Mouse (Mus musculus) urinary bladder, postnatal 25 days (tissue): ENCODE data around the gene Hoxa2.

Experiments used
- DNase-seq: peaks from one replicate; pipeline ENCODE4 v3.0.0; 2022; ENCODE audit warnings: low spot score

Hoxa2 gene

DNA sequence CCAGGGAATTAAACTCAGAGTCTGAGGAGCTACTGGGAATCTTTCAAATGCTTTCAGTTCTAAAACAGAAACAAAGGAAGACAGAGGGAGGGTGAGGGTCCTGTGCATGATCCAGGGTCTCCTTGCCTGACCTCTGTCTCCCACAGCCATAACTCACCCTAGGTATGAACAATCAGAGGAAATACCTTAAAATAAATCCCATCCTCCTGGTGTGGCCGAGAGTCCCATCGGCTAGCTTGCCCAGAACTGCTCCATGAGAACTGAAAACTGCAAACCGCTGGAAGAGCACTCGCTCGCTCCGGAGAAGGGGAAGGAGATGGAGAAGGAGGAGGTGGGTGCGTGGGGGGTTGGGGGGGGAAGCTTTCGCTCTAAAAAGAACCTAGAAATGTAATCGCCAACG lies 15.1 kb upstream of the Hoxa2 start:
- no peak for DNase-seq

- DNase-seq, result no peak
These were observed 14.5 kb upstream of the Hoxa2 start for GRCm38 (mm10) chr6:52178918-52179665.

- DNase-seq, result no peak
These were observed 13.2 kb upstream of the Hoxa2 start for GRCm38 (mm10) chr6:52177806-52178205.

- DNase-seq, result no peak
These were observed 12.6 kb upstream of the Hoxa2 start, which contains the start of gene 5730596B20Rik for GRCm38 (mm10) chr6:52177061-52177735. Gene 5730596B20Rik, plus strand, starts transcription at chr6:52177498.

- DNase-seq, result no peak
These were observed 11.8 kb upstream of the Hoxa2 start for GRCm38 (mm10) chr6:52176391-52176790.

- DNase-seq, result no peak
These were observed 11.2 kb upstream of the Hoxa2 start for GRCm38 (mm10) chr6:52175864-52176263.

- no peak for DNase-seq
These were observed 10.5 kb upstream of the Hoxa2 start for GRCm38 (mm10) chr6:52174968-52175751.

DNA sequence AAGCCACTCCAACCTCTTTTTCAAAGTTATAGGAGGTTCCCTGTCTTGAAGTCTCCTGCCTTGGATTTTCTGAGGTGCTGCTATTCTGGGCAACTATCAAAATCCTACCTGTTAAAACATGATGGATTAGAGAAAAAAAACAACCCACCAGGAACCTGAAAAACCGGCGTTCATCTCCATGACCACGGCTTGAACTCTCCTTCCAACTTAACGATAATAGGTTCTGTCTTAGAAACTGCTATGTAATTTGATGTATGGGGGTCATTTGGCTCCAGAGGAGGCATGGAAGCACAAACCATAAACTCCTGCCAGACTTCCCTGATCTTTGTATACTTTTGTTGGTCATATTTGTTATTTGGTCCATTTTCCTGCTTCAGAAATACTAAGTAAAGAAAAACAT lies 9.0 kb upstream of the Hoxa2 start:
- no peak for DNase-seq

- peak; percentile 78 for DNase-seq
These were observed 7.9 kb upstream of the Hoxa2 start for GRCm38 (mm10) chr6:52172501-52172900.

GRCm38 (mm10) chr6:52171938-52172337 lies 7.3 kb upstream of the Hoxa2 start:
- no peak for DNase-seq

GRCm38 (mm10) chr6:52171331-52171730 lies 6.7 kb upstream of the Hoxa2 start:
- DNase-seq, result no peak

DNA sequence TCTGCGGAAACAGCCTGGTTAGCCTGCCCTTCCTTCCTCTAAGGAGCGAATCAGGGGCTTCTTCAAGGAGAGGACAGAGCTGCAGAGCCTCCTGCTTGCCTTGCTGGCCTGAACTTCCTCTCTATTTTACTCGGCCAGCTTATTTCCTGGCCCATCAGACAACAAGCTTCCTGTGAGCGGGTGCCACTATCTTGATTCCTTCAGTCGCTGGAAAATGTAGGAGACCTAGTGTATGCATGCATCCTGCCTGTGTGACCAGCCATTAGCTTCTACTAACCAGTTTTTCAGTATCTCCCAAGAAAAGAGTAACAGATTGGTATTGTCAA lies 6.2 kb upstream of the Hoxa2 start:
- DNase-seq, result no peak

DNA sequence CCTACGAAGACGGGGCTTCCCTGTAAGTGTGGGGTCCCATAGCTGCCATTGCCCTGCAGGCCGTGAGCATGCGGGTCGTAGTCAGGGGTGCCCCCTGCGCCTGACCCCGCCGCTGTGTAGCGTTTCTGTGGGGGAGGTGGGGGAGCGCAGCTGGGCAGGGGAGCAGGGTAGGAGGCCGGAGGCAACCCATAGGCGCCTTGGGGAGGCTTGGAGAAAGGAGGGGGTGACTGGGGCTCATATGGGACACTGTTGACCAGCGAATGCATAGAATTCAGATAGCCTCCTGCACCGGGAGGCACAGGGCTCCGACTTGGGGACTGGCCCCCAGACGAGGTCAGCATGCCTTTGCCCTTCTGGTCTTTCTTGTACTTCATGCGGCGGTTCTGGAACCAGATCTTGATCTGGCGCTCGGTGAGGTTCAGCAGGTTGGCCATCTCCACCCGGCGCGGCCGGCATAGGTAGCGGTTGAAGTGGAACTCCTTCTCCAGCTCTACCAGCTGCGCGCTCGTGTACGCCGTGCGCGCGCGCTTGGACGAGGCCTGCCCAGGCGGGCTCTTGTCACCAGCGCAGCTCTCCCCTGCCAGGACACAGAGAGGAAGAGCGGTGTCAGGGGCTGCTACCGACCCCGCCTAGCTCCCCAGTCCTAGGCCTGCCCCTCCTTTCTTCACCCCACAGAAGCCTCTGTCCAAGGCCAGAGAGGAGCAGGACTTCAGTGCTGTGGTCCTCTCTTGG lies 5.7 kb upstream of the Hoxa2 start:
- no peak for DNase-seq

DNA sequence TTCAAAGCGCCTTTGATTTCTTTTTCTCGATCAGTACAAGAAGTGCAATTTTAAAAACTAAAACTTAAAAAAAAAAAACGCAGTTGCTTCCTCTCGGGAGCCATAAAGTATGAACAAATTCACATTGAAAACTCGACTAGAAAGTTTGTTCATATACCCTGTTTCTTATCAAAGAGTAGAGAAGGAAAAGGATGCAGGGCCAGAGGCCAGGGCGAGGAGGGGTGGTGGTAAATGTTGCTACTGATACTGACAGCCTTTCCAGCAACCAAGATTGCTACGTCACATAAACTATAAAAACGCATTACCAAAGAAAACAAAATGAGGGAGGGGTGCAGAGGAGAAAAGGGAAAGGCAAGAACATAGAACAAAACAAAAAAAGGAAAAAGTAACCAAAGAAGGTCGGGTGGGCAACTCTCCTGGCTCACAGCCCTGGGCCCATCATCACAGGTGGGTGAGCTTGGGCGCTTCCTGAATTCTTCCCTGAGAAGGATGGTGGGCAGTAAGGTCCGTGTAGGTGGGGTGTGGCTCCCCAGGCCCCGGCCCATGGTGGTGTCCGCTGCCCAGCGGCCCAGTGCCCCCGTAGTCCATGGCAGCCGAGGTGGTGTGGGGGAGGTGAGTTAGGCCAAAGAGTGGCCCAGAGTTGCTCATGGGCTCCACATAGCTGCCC lies 5.0 kb upstream of the Hoxa2 start:
- no peak for DNase-seq

DNA sequence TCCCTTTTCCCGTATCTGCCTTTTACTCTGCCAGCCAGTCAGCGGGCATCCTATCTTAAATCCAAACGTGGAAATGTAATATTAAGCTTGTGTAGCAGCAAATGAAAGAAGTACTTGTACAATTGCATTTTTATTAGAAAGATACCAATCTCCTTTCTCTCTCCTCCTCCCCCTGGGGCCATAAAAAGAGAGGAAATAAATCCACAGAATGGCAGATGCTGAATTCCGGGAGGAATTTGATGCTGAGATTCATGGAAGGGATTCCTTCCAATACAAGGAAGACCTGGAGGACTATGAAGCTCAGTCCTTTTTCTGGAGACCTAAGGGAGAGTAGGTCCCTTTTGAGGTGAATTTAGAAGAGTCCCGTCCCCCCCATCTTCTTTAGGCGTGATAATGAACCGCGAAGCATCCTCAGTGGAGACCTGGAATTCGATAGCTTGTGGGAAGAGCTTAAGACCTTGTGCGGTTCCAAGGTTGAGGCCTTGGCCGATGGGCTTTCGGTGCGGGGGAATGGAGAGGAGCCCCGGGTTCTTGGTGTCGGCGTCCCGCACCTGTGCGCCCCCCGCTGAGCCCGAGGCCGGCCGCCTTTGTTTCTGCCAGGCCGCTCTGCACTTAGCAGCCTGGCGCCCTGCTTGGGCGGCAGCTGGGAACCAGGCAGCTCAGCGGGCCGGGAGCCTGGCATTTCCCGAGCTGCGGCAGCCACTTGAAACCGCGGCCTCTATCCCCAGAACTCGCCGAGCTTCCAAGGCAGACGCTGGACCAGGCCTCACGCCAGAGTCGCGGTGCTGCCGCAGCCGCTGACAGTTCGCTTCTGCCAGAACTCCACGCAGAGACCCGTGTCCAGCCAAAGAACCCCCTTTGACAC lies 3.8 kb upstream of the Hoxa2 start:
- no peak for DNase-seq

DNA sequence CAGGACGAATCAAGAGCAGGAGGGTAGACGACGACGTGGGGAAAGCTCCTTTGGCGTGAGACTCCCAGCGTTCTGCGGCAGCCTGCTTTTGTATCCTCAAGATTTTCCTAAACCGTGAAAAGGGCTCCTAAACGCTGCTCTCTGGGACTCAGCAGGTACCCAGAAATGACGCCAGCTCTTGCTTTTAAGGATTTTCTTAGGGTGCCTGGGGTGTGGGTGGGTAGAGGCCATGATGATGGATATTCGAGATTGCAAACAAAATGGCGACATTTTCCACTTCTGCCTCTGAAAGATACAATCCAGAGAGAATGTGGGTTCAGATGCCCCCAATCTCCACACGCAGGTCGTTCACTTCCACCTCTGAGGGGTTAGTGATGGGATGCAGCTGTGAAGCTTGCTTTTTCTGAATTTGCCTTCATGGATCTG lies 3.1 kb upstream of the Hoxa2 start:
- no peak for DNase-seq

GRCm38 (mm10) chr6:52167176-52167575 lies 2.5 kb upstream of the Hoxa2 start:
- no peak for DNase-seq

- no peak for DNase-seq
These were observed 1.9 kb upstream of the Hoxa2 start for GRCm38 (mm10) chr6:52166431-52167077.

DNA sequence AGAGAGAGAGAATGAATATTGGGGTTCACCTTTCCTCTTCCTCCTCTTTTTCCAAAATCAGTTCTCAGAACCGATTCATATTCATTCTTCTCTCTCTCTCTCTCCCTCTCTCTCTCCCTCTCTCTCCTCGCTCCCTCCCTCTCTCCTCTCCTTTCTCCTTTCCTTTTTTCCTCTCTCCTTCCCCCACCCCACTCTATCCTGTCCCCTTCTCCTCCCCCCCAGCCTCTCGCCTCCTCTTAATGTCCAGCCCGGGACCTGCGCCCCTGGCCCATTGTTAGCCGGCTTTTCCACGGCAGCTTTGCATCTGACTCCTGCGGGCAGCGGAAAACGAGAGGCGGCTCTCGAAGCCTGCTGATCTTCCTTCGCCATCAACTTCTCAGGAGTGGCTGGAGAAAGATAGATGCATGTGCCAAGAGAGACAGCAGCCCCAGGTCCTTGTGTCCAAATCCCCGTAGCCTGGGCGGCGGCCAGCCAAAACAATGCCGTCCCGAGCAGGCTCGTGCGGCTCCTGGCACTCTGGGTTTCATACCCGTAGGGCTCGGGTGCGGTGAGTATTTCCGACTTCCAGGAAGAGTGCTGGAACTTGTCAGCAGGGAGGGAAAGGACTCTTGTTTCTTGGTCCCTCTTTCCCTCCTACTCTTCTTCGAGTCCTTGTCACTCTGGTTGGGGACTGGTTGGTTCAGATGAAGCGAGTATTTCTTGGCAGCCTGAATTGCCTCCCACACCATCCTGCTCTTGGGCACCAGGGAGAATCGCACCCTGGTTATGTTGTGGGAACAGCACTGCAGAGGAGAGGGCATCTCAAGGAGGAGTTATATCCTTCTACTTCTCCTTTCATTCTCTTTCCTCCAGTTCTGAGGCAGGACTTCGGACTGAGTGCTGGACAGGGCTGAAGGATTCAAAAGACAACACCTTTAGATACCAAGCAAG lies 1.1 kb upstream of the Hoxa2 start:
- no peak for DNase-seq
